In genomic region chr12:73768788-73769187, GRCm38 (mm10) we compare ENCODE assay signal across 19 mouse cellular contexts.
DNase-seq lines count a peak whose midpoint lies in the region; ATAC-seq and TF ChIP-seq lines count a peak whose summit lies in the region.
"Had no signal": no experiment of that assay in that cellular context is flagged by ENCODE, and none has a peak within 500 bp of the region (broad histone marks: within the 10 kb centered on the region; RNA-seq: fewer than 3 reads in every experiment).

No protein-coding gene starts in this region.

- TF ChIP-seq POLR2A in lung, adult 2 months (IDR thresholded peaks at IDR 0.05; ENCODE audit: borderline replicate concordance, extremely low read depth, low read depth, low read length) = no peak

- H3K9me3 ChIP-seq in hindbrain, embryonic 14.5 days (ENCODE audit: control insufficient read depth, low read length) = no peaks in the 10 kb centered on the region
- H3K9me3 ChIP-seq in hindbrain, embryonic 13.5 days = no peaks in the 10 kb centered on the region
- H3K9me3 ChIP-seq: embryonic facial prominence, embryonic 13.5 days; limb, embryonic 10.5 days; lung, embryonic 15.5 days had no signal

- no peaks in the 10 kb centered on the region for H3K27me3 ChIP-seq in hindbrain, embryonic 14.5 days (ENCODE audit: control insufficient read depth, insufficient read depth, low read length)
- H3K27me3 ChIP-seq in hindbrain, embryonic 13.5 days = no peaks in the 10 kb centered on the region
- H3K27me3 ChIP-seq: embryonic facial prominence, embryonic 13.5 days; lung, embryonic 15.5 days; Patski had no signal

- peak overlapping the region; percentile 39 for H3K27ac ChIP-seq in gastrocnemius, adult 2 months
- 0 out of 2 replicates have a peak overlapping the region, but pooled peaks have one; percentile 16 for H3K27ac ChIP-seq in hindbrain, embryonic 14.5 days
- no peak overlapping the region for H3K27ac ChIP-seq in hindbrain, embryonic 13.5 days
- H3K27ac ChIP-seq: embryonic facial prominence, embryonic 13.5 days; left cerebral cortex, adult 2 months; limb, embryonic 10.5 days; lung, embryonic 15.5 days had no signal

- ATAC-seq in hindbrain, embryonic 14.5 days (ENCODE audit: low FRiP score) = no peak
- ATAC-seq in hindbrain, embryonic 13.5 days (ENCODE audit: low FRiP score) = no peak
- ATAC-seq: activated CD4-positive, CD25-positive, alpha-beta regulatory T cell, adult 4 months; intestine, postnatal 0 days; Patski had no signal

- H3K4me2 ChIP-seq in hindbrain, embryonic 14.5 days (replicated peaks) = no peak overlapping the region
- no peak overlapping the region for H3K4me2 ChIP-seq in hindbrain, embryonic 13.5 days
- H3K4me2 ChIP-seq: embryonic facial prominence, embryonic 13.5 days; liver, embryonic 11.5 days; lung, embryonic 15.5 days; midbrain, embryonic 11.5 days had no signal

- no peaks in the 10 kb centered on the region for H3K36me3 ChIP-seq in hindbrain, embryonic 14.5 days (replicated peaks; ENCODE audit: control insufficient read depth, insufficient read depth)
- no peaks in the 10 kb centered on the region for H3K36me3 ChIP-seq in hindbrain, embryonic 13.5 days
- H3K36me3 ChIP-seq: embryonic facial prominence, embryonic 13.5 days; limb, embryonic 10.5 days; lung, embryonic 15.5 days had no signal

- H3K4me3 ChIP-seq in gastrocnemius, adult 2 months = no peak overlapping the region
- no peak overlapping the region for H3K4me3 ChIP-seq in hindbrain, embryonic 14.5 days (replicated peaks; ENCODE audit: low read length)
- no peak overlapping the region for H3K4me3 ChIP-seq in hindbrain, embryonic 13.5 days
- H3K4me3 ChIP-seq in lung, adult 2 months (replicated peaks; ENCODE audit: extremely low read depth, low read depth, low read length) = no peak overlapping the region
- H3K4me3 ChIP-seq: embryonic facial prominence, embryonic 13.5 days; left cerebral cortex, adult 2 months; limb, embryonic 10.5 days; lung, embryonic 15.5 days had no signal

- H3K9ac ChIP-seq in hindbrain, embryonic 14.5 days = no peak overlapping the region
- no peak overlapping the region for H3K9ac ChIP-seq in hindbrain, embryonic 13.5 days
- H3K9ac ChIP-seq: embryonic facial prominence, embryonic 13.5 days; lung, embryonic 15.5 days had no signal

- no peaks in the 10 kb centered on the region for H3K4me1 ChIP-seq in hindbrain, embryonic 14.5 days (replicated peaks; ENCODE audit: control insufficient read depth, insufficient read depth, low read length)
- peaks cover 8% of the 10 kb centered on the region; the same call in 1 of the 2 replicates for H3K4me1 ChIP-seq in hindbrain, embryonic 13.5 days (replicated peaks)
- peaks cover 21% of the 10 kb centered on the region for H3K4me1 ChIP-seq in lung, adult 2 months (ENCODE audit: control insufficient read depth, insufficient read depth, low read length)

- DNase-seq in gastrocnemius, adult 2 months = no peak
- DNase-seq in gastrocnemius, postnatal 25 days = no peak
- no peak for DNase-seq in hindbrain, embryonic 14.5 days (ENCODE audit: low spot score)
- DNase-seq in lung, postnatal 14 days = peak; percentile 25
- DNase-seq in lung, adult 2 months = no peak
- peak; percentile 34 to 37 for DNase-seq in heart, postnatal 10 days
- no peak for DNase-seq in urinary bladder, postnatal 36 days (ENCODE audit: low spot score in 2 of 2)
- DNase-seq: cerebellum, adult 18-20 months; thymus, postnatal 25 days had no signal

- intact Hi-C loops in gastrocnemius, adult 2 months (cut with DNase I) = no loop called here
- intact Hi-C loops in heart, postnatal 10 days (cut with DNase I) = no loop called here

- 67% methylated on average over 5 of the region's 5 CpGs for WGBS in hindbrain, embryonic 14.5 days
- WGBS in hindbrain, embryonic 13.5 days = 76% methylated on average over 5 of the region's 5 CpGs
- 41% methylated on average over 5 of the region's 5 CpGs for WGBS in lung, adult 2 months

- no peak for TF ChIP-seq CTCF in gastrocnemius, adult 2 months (IDR thresholded peaks at IDR 0.05)
- TF ChIP-seq CTCF in lung, adult 2 months (IDR thresholded peaks at IDR 0.05; ENCODE audit: insufficient read depth, low read length) = no peak

Comparison
In these comparisons a context has a peak if more than half of its experiments do, and no peak if none do; other contexts are left out.
1. DNase-seq: peak in lung, postnatal 14 days (single experiment) and heart, postnatal 10 days (2 of 2); none in gastrocnemius, adult 2 months (single experiment), gastrocnemius, postnatal 25 days (single experiment), hindbrain, embryonic 14.5 days (single experiment), lung, adult 2 months (single experiment) and urinary bladder, postnatal 36 days (0 of 2).